In genomic region chr17:88325326-88325909, GRCm38 (mm10) we compare ENCODE assay signal across 12 mouse cellular contexts.
DNase-seq lines count a peak whose midpoint lies in the region; ATAC-seq and TF ChIP-seq lines count a peak whose summit lies in the region.
"Had no signal": no experiment of that assay in that cellular context is flagged by ENCODE, and none has a peak within 500 bp of the region (broad histone marks: within the 10 kb centered on the region; RNA-seq: fewer than 3 reads in every experiment).

No protein-coding gene starts in this region.

- no peaks in the 10 kb centered on the region for H3K27me3 ChIP-seq in forebrain, embryonic 14.5 days (replicated peaks; ENCODE audit: control insufficient read depth, insufficient read depth, low read length)
- no peaks in the 10 kb centered on the region for H3K27me3 ChIP-seq in limb, embryonic 13.5 days
- H3K27me3 ChIP-seq in neural tube, embryonic 14.5 days (ENCODE audit: control insufficient read depth, insufficient read depth, low read length): 0 out of 2 replicates have a peak, but pooled peaks cover 3% of the 10 kb centered on the region
- H3K27me3 ChIP-seq: heart, embryonic 15.5 days had no signal

- no peak overlapping the region for H3K4me2 ChIP-seq in forebrain, embryonic 14.5 days (ENCODE audit: low read length)
- H3K4me2 ChIP-seq in limb, embryonic 13.5 days (replicated peaks): peak overlapping the region; percentile 21; the same call in 1 of the 2 replicates
- H3K4me2 ChIP-seq in neural tube, embryonic 14.5 days (ENCODE audit: low read depth, low read length): no peak overlapping the region
- H3K4me2 ChIP-seq: heart, embryonic 15.5 days had no signal

- no peaks in the 10 kb centered on the region for H3K36me3 ChIP-seq in forebrain, embryonic 14.5 days (ENCODE audit: control insufficient read depth, insufficient read depth, low read length)
- no peaks in the 10 kb centered on the region for H3K36me3 ChIP-seq in limb, embryonic 13.5 days
- no peaks in the 10 kb centered on the region for H3K36me3 ChIP-seq in neural tube, embryonic 14.5 days (ENCODE audit: control insufficient read depth, insufficient read depth, low read length)
- H3K36me3 ChIP-seq: heart, embryonic 15.5 days had no signal

- TF ChIP-seq CTCF in gastrocnemius, adult 2 months (IDR thresholded peaks at IDR 0.05): no peak

- no peak for DNase-seq in gastrocnemius, adult 2 months
- no peak for DNase-seq in gastrocnemius, postnatal 4 days (ENCODE audit: low spot score in 2 of 2)
- DNase-seq in forebrain, embryonic 14.5 days (ENCODE audit: low spot score): peak; percentile 39
- DNase-seq in right cerebral cortex, adult 2 months (ENCODE audit: low spot score in 2 of 2): no peak
- no peak for DNase-seq in adrenal gland, postnatal 10 days
- DNase-seq: adrenal gland, adult 2 months; cerebellum, adult 18-20 months; lung, postnatal 36 days had no signal

- peak overlapping the region; percentile 94 for H3K27ac ChIP-seq in gastrocnemius, adult 2 months
- H3K27ac ChIP-seq in forebrain, embryonic 14.5 days (ENCODE audit: low read depth, low read length): no peak overlapping the region
- H3K27ac ChIP-seq in limb, embryonic 13.5 days: no peak overlapping the region
- H3K27ac ChIP-seq in neural tube, embryonic 14.5 days (ENCODE audit: low read depth, low read length): no peak overlapping the region
- H3K27ac ChIP-seq: heart, embryonic 15.5 days had no signal

- H3K9me3 ChIP-seq in forebrain, embryonic 14.5 days (replicated peaks; ENCODE audit: control insufficient read depth, low read length): no peaks in the 10 kb centered on the region
- H3K9me3 ChIP-seq in limb, embryonic 13.5 days: peaks cover 3% of the 10 kb centered on the region
- H3K9me3 ChIP-seq in neural tube, embryonic 14.5 days (ENCODE audit: control insufficient read depth, low read length): no peaks in the 10 kb centered on the region

- H3K4me1 ChIP-seq in forebrain, embryonic 14.5 days (ENCODE audit: control insufficient read depth, insufficient read depth, low read length): peaks cover 11% of the 10 kb centered on the region
- peaks cover 13% of the 10 kb centered on the region for H3K4me1 ChIP-seq in limb, embryonic 13.5 days
- peaks cover 14% of the 10 kb centered on the region; the same call in 1 of the 2 replicates for H3K4me1 ChIP-seq in neural tube, embryonic 14.5 days (ENCODE audit: control insufficient read depth, insufficient read depth, low read length)

- peak; percentile 30; the same call in 1 of the 2 replicates for ATAC-seq in forebrain, embryonic 14.5 days
- peak; percentile 45 for ATAC-seq in limb, embryonic 13.5 days (ENCODE audit: low FRiP score, low read depth)
- peak; percentile 58 for ATAC-seq in neural tube, embryonic 14.5 days (ENCODE audit: low read depth)
- no peak for ATAC-seq in inflammation-experienced regulatory T-cells, adult 6 months

- intact Hi-C loops in gastrocnemius, adult 2 months (cut with DNase I): loop anchor here (5.0 kb wide), 2 partner anchors 48 to 117 kb away; partner anchors contain the start of gene Foxn2

- WGBS in forebrain, embryonic 14.5 days: 13% methylated on average over 14 of the region's 14 CpGs
- WGBS in limb, embryonic 13.5 days: 47% methylated on average over 14 of the region's 14 CpGs
- WGBS in neural tube, embryonic 14.5 days: 12% methylated on average over 14 of the region's 14 CpGs

- H3K9ac ChIP-seq in forebrain, embryonic 14.5 days (ENCODE audit: low read length): no peak overlapping the region
- no peak overlapping the region for H3K9ac ChIP-seq in limb, embryonic 13.5 days
- no peak overlapping the region for H3K9ac ChIP-seq in neural tube, embryonic 14.5 days (replicated peaks; ENCODE audit: low read depth, low read length)
- H3K9ac ChIP-seq: heart, embryonic 15.5 days had no signal

- H3K4me3 ChIP-seq in gastrocnemius, adult 2 months: no peak overlapping the region
- no peak overlapping the region for H3K4me3 ChIP-seq in forebrain, embryonic 14.5 days (ENCODE audit: low read depth, low read length)
- no peak overlapping the region for H3K4me3 ChIP-seq in limb, embryonic 13.5 days
- H3K4me3 ChIP-seq in neural tube, embryonic 14.5 days (ENCODE audit: low read depth, low read length): no peak overlapping the region
- H3K4me3 ChIP-seq: heart, embryonic 15.5 days had no signal
